Mouse (Mus musculus): ENCODE results near the gene Lingo4. TPM values are rescaled to one million over a fixed set of nuclear protein-coding genes. Genes with fewer than 3 reads are reported as not detected.

The Lingo4 gene
- polyA plus RNA-seq, 1 experiment from 2014 or later, result 0.51 TPM

GRCm38 (mm10) chr3:94377028-94377923 is 21.0 kb upstream of the Lingo4 start:
- Histone ChIP-seq H3K4me2 (replicated peaks; ENCODE audit: low read depth, low read length) (no peak overlapping the region), H3K4me1 (ENCODE audit: control insufficient read depth, insufficient read depth, low read length) (peaks cover 4% of the 10 kb centered on the region; the same call in 1 of the 2 replicates), H3K27me3 (ENCODE audit: control insufficient read depth, insufficient read depth, low read length) (no peaks in the 10 kb centered on the region), H3K27ac (ENCODE audit: low read length) (no peak overlapping the region; the same call in 1 of the 2 replicates), H3K9ac (replicated peaks; ENCODE audit: low read depth, low read length) (no peak overlapping the region), H3K36me3 (ENCODE audit: control insufficient read depth, insufficient read depth, low read length) (no peaks in the 10 kb centered on the region), H3K9me3 (ENCODE audit: control insufficient read depth, low read depth, low read length) (no peaks in the 10 kb centered on the region), H3K4me3 (ENCODE audit: low read depth, low read length) (no peak overlapping the region)
- ATAC-seq (ENCODE audit: insufficient number of reproducible peaks, insufficient read depth, low FRiP score, low read depth), result no peak
- 11% methylated on average over 13 of the region's 13 CpGs for WGBS

- H3K27me3 ChIP-seq (ENCODE audit: control insufficient read depth, insufficient read depth, low read length), result no peaks in the 10 kb centered on the region
- H3K9ac ChIP-seq (replicated peaks; ENCODE audit: low read depth, low read length), result no peak overlapping the region
- H3K4me2 ChIP-seq (replicated peaks; ENCODE audit: low read depth, low read length), result no peak overlapping the region
- H3K4me1 ChIP-seq (ENCODE audit: control insufficient read depth, insufficient read depth, low read length), result no peaks in the 10 kb centered on the region
- 19% methylated on average over 9 of the region's 9 CpGs for WGBS
- no peaks in the 10 kb centered on the region for H3K9me3 ChIP-seq (ENCODE audit: control insufficient read depth, low read depth, low read length)
- ATAC-seq (ENCODE audit: insufficient number of reproducible peaks, insufficient read depth, low FRiP score, low read depth), result no peak
- no peak overlapping the region for H3K27ac ChIP-seq (ENCODE audit: low read length)
- no peak overlapping the region for H3K4me3 ChIP-seq (ENCODE audit: low read depth, low read length)
- H3K36me3 ChIP-seq (ENCODE audit: control insufficient read depth, insufficient read depth, low read length), result no peaks in the 10 kb centered on the region
These were observed 18.3 kb upstream of the Lingo4 start for GRCm38 (mm10) chr3:94379831-94380510.

- Histone ChIP-seq H3K4me3 (ENCODE audit: low read depth, low read length) (no peak overlapping the region), H3K36me3 (ENCODE audit: control insufficient read depth, insufficient read depth, low read length) (no peaks in the 10 kb centered on the region), H3K9me3 (ENCODE audit: control insufficient read depth, low read depth, low read length) (no peaks in the 10 kb centered on the region), H3K9ac (replicated peaks; ENCODE audit: low read depth, low read length) (no peak overlapping the region), H3K27me3 (ENCODE audit: control insufficient read depth, insufficient read depth, low read length) (no peaks in the 10 kb centered on the region), H3K27ac (ENCODE audit: low read length) (no peak overlapping the region), H3K4me2 (replicated peaks; ENCODE audit: low read depth, low read length) (no peak overlapping the region), H3K4me1 (ENCODE audit: control insufficient read depth, insufficient read depth, low read length) (no peaks in the 10 kb centered on the region)
- WGBS, result 67% methylated on average over 5 of the region's 5 CpGs
- ATAC-seq (ENCODE audit: insufficient number of reproducible peaks, insufficient read depth, low FRiP score, low read depth), result no peak
These were observed 16.0 kb upstream of the Lingo4 start for GRCm38 (mm10) chr3:94382308-94382707.

- WGBS, result 56% methylated on average over 3 of the region's 3 CpGs
- Histone ChIP-seq H3K4me2 (replicated peaks; ENCODE audit: low read depth, low read length) (no peak overlapping the region), H3K36me3 (ENCODE audit: control insufficient read depth, insufficient read depth, low read length) (no peaks in the 10 kb centered on the region), H3K27ac (ENCODE audit: low read length) (no peak overlapping the region), H3K27me3 (ENCODE audit: control insufficient read depth, insufficient read depth, low read length) (no peaks in the 10 kb centered on the region), H3K9me3 (ENCODE audit: control insufficient read depth, low read depth, low read length) (no peaks in the 10 kb centered on the region), H3K9ac (replicated peaks; ENCODE audit: low read depth, low read length) (no peak overlapping the region), H3K4me3 (ENCODE audit: low read depth, low read length) (no peak overlapping the region), H3K4me1 (ENCODE audit: control insufficient read depth, insufficient read depth, low read length) (no peaks in the 10 kb centered on the region)
- no peak for ATAC-seq (ENCODE audit: insufficient number of reproducible peaks, insufficient read depth, low FRiP score, low read depth)
These were observed 14.8 kb upstream of the Lingo4 start for GRCm38 (mm10) chr3:94383476-94383875.

- no peak overlapping the region for H3K4me2 ChIP-seq (replicated peaks; ENCODE audit: low read depth, low read length)
- no peak overlapping the region for H3K4me3 ChIP-seq (ENCODE audit: low read depth, low read length)
- no peak overlapping the region for H3K27ac ChIP-seq (ENCODE audit: low read length)
- ATAC-seq (ENCODE audit: insufficient number of reproducible peaks, insufficient read depth, low FRiP score, low read depth), result no peak
- WGBS, result 61% methylated on average over 4 of the region's 4 CpGs
- H3K36me3 ChIP-seq (ENCODE audit: control insufficient read depth, insufficient read depth, low read length), result no peaks in the 10 kb centered on the region
- H3K4me1 ChIP-seq (ENCODE audit: control insufficient read depth, insufficient read depth, low read length), result no peaks in the 10 kb centered on the region
- no peaks in the 10 kb centered on the region for H3K9me3 ChIP-seq (ENCODE audit: control insufficient read depth, low read depth, low read length)
- no peaks in the 10 kb centered on the region for H3K27me3 ChIP-seq (ENCODE audit: control insufficient read depth, insufficient read depth, low read length)
- H3K9ac ChIP-seq (replicated peaks; ENCODE audit: low read depth, low read length), result no peak overlapping the region
These were observed 11.6 kb upstream of the Lingo4 start for GRCm38 (mm10) chr3:94386671-94387070.

GRCm38 (mm10) chr3:94387391-94387790 is 10.9 kb upstream of the Lingo4 start:
- no peak overlapping the region for H3K4me2 ChIP-seq (replicated peaks; ENCODE audit: low read depth, low read length)
- no peak overlapping the region for H3K4me3 ChIP-seq (ENCODE audit: low read depth, low read length)
- H3K9ac ChIP-seq (replicated peaks; ENCODE audit: low read depth, low read length), result no peak overlapping the region
- H3K27ac ChIP-seq (ENCODE audit: low read length), result no peak overlapping the region
- no peak for ATAC-seq (ENCODE audit: insufficient number of reproducible peaks, insufficient read depth, low FRiP score, low read depth)
- WGBS, result 91% methylated on average over 10 of the region's 10 CpGs
- H3K9me3 ChIP-seq (ENCODE audit: control insufficient read depth, low read depth, low read length), result no peaks in the 10 kb centered on the region
- no peaks in the 10 kb centered on the region for H3K27me3 ChIP-seq (ENCODE audit: control insufficient read depth, insufficient read depth, low read length)
- no peaks in the 10 kb centered on the region for H3K36me3 ChIP-seq (ENCODE audit: control insufficient read depth, insufficient read depth, low read length)
- no peaks in the 10 kb centered on the region for H3K4me1 ChIP-seq (ENCODE audit: control insufficient read depth, insufficient read depth, low read length)

GRCm38 (mm10) chr3:94388047-94388446 is 10.3 kb upstream of the Lingo4 start:
- 77% methylated on average over 5 of the region's 5 CpGs for WGBS
- Histone ChIP-seq H3K36me3 (ENCODE audit: control insufficient read depth, insufficient read depth, low read length) (no peaks in the 10 kb centered on the region), H3K27ac (ENCODE audit: low read length) (no peak overlapping the region), H3K4me1 (ENCODE audit: control insufficient read depth, insufficient read depth, low read length) (no peaks in the 10 kb centered on the region), H3K9me3 (ENCODE audit: control insufficient read depth, low read depth, low read length) (no peaks in the 10 kb centered on the region), H3K4me3 (ENCODE audit: low read depth, low read length) (no peak overlapping the region), H3K4me2 (replicated peaks; ENCODE audit: low read depth, low read length) (no peak overlapping the region), H3K27me3 (ENCODE audit: control insufficient read depth, insufficient read depth, low read length) (no peaks in the 10 kb centered on the region), H3K9ac (replicated peaks; ENCODE audit: low read depth, low read length) (no peak overlapping the region)
- ATAC-seq (ENCODE audit: insufficient number of reproducible peaks, insufficient read depth, low FRiP score, low read depth), result no peak

- WGBS, result 93% methylated on average over 16 of the region's 16 CpGs
- ATAC-seq (ENCODE audit: insufficient number of reproducible peaks, insufficient read depth, low FRiP score, low read depth), result no peak
- no peak overlapping the region for H3K9ac ChIP-seq (replicated peaks; ENCODE audit: low read depth, low read length)
- H3K27ac ChIP-seq (ENCODE audit: low read length), result no peak overlapping the region
- H3K36me3 ChIP-seq (ENCODE audit: control insufficient read depth, insufficient read depth, low read length), result no peaks in the 10 kb centered on the region
- no peaks in the 10 kb centered on the region for H3K9me3 ChIP-seq (ENCODE audit: control insufficient read depth, low read depth, low read length)
- no peaks in the 10 kb centered on the region for H3K4me1 ChIP-seq (ENCODE audit: control insufficient read depth, insufficient read depth, low read length)
- no peak overlapping the region for H3K4me3 ChIP-seq (ENCODE audit: low read depth, low read length)
- no peak overlapping the region for H3K4me2 ChIP-seq (replicated peaks; ENCODE audit: low read depth, low read length)
- no peaks in the 10 kb centered on the region for H3K27me3 ChIP-seq (ENCODE audit: control insufficient read depth, insufficient read depth, low read length)
These were observed 8.9 kb upstream of the Lingo4 start for GRCm38 (mm10) chr3:94389420-94389819.

Measured in stomach, embryonic 14.5 days (tissue).